Mouse (Mus musculus): ENCODE measurements around the gene Spata5. TPM values are rescaled to one million over a fixed set of nuclear protein-coding genes. Genes with fewer than 3 reads are reported as not detected.

Spata5 gene
- total RNA-seq, 1 experiment from 2014 or later, result 32.2 TPM

GRCm38 (mm10) chr3:37616586-37617547, 197.2 kb downstream of the Spata5 start:
- DNase-seq, result no peak

Other genes starting within 250 kb of the Spata5 start
- gene Il21, start 187.3 kb upstream of the Spata5 start, total RNA-seq (2021), result not detected in 2 replicates
- gene Bbs12, start 107.3 kb upstream of the Spata5 start, total RNA-seq (2021), result 3.4 and 4.0 TPM in 2 replicates
- gene Cetn4, start 107.2 kb upstream of the Spata5 start, total RNA-seq (2021), result 2.9 and 3.0 TPM in 2 replicates
- gene Fgf2, start 71.5 kb upstream of the Spata5 start, total RNA-seq (2021), result 2.9 and 3.4 TPM in 2 replicates
- gene Nudt6, start 315 bp downstream of the Spata5 start, total RNA-seq (2021), result 20.4 and 27.4 TPM in 2 replicates
- gene Spry1, start 220.1 kb downstream of the Spata5 start, total RNA-seq (2021), result 25.0 and 28.0 TPM in 2 replicates